In genomic region chr10:93897043-93897646, GRCm38 (mm10) we compare ENCODE assay signal across 8 mouse cellular contexts. TPM values are rescaled to one million over a fixed set of nuclear protein-coding genes. Genes with fewer than 3 reads are reported as not detected.
DNase-seq lines count a peak whose midpoint lies in the region; ATAC-seq and TF ChIP-seq lines count a peak whose summit lies in the region.

Gene Metap2, minus strand, starts transcription at chr10:93897093.

- no peak for DNase-seq in neural tube, embryonic 11.5 days (ENCODE audit: low spot score)
- DNase-seq in neural tube, embryonic 10.5 days (ENCODE audit: extremely low spot score, low spot score), result no peak
- DNase-seq in heart, postnatal 0 days (ENCODE audit: low spot score), result no peak
- DNase-seq in limb, embryonic 10.5 days (ENCODE audit: low spot score), result no peak
- no peak for DNase-seq in ovary, postnatal 14 days (ENCODE audit: low spot score)

- no peak for TF ChIP-seq CTCF in heart, postnatal 0 days (IDR thresholded peaks at IDR 0.05; ENCODE audit: low read depth)

- H3K27me3 ChIP-seq in neural tube, embryonic 11.5 days (ENCODE audit: control insufficient read depth, insufficient read depth, low read length), result no peaks in the 10 kb centered on the region
- H3K27me3 ChIP-seq in embryonic facial prominence, embryonic 15.5 days, result no peaks in the 10 kb centered on the region
- no peaks in the 10 kb centered on the region for H3K27me3 ChIP-seq in heart, postnatal 0 days (ENCODE audit: control insufficient read depth, insufficient read depth, low read length)
- H3K27me3 ChIP-seq in limb, embryonic 10.5 days (ENCODE audit: low read depth, poor library complexity, severe bottlenecking), result no peaks in the 10 kb centered on the region
- no peaks in the 10 kb centered on the region for H3K27me3 ChIP-seq in neural tube, embryonic 15.5 days (replicated peaks)

- H3K4me3 ChIP-seq in neural tube, embryonic 11.5 days (ENCODE audit: low read depth, low read length), result no peak within 1 kb of the TSS
- no peak within 1 kb of the TSS for H3K4me3 ChIP-seq in embryonic facial prominence, embryonic 15.5 days (replicated peaks)
- H3K4me3 ChIP-seq in heart, postnatal 0 days (ENCODE audit: low read depth, low read length), result no peak within 1 kb of the TSS
- H3K4me3 ChIP-seq in limb, embryonic 10.5 days, result no peak within 1 kb of the TSS
- H3K4me3 ChIP-seq in neural tube, embryonic 15.5 days (replicated peaks), result no peak within 1 kb of the TSS

- ATAC-seq in neural tube, embryonic 11.5 days (ENCODE audit: insufficient read depth, low FRiP score, low TSS enrichment), result no peak
- no peak for ATAC-seq in embryonic facial prominence, embryonic 15.5 days (ENCODE audit: insufficient number of reproducible peaks, low FRiP score, low TSS enrichment, low read depth)
- ATAC-seq in heart, postnatal 0 days (ENCODE audit: insufficient read depth, low read depth), result no peak
- no peak for ATAC-seq in neural tube, embryonic 15.5 days (ENCODE audit: low FRiP score)
- no peak for ATAC-seq in cerebellum, adult (ENCODE audit: insufficient number of reproducible peaks, low FRiP score, low TSS enrichment)

- no peaks in the 10 kb centered on the region for H3K36me3 ChIP-seq in neural tube, embryonic 11.5 days (ENCODE audit: control insufficient read depth, insufficient read depth, low read length)
- no peaks in the 10 kb centered on the region for H3K36me3 ChIP-seq in embryonic facial prominence, embryonic 15.5 days
- H3K36me3 ChIP-seq in heart, postnatal 0 days (replicated peaks; ENCODE audit: control insufficient read depth, insufficient read depth, low read length), result no peaks in the 10 kb centered on the region
- no peaks in the 10 kb centered on the region for H3K36me3 ChIP-seq in limb, embryonic 10.5 days
- no peaks in the 10 kb centered on the region for H3K36me3 ChIP-seq in neural tube, embryonic 15.5 days

- H3K4me2 ChIP-seq in neural tube, embryonic 11.5 days (ENCODE audit: low read depth), result no peak within 1 kb of the TSS
- H3K4me2 ChIP-seq in embryonic facial prominence, embryonic 15.5 days (replicated peaks), result no peak within 1 kb of the TSS
- no peak within 1 kb of the TSS for H3K4me2 ChIP-seq in heart, postnatal 0 days (ENCODE audit: low read depth, low read length)
- no peak within 1 kb of the TSS for H3K4me2 ChIP-seq in neural tube, embryonic 15.5 days

- no peaks in the 10 kb centered on the region for H3K9me3 ChIP-seq in neural tube, embryonic 11.5 days (ENCODE audit: control insufficient read depth, low read length)
- no peaks in the 10 kb centered on the region for H3K9me3 ChIP-seq in embryonic facial prominence, embryonic 15.5 days (replicated peaks)
- no peaks in the 10 kb centered on the region for H3K9me3 ChIP-seq in heart, postnatal 0 days (replicated peaks; ENCODE audit: control insufficient read depth, low read length)
- no peaks in the 10 kb centered on the region for H3K9me3 ChIP-seq in limb, embryonic 10.5 days (replicated peaks)
- no peaks in the 10 kb centered on the region for H3K9me3 ChIP-seq in neural tube, embryonic 15.5 days (replicated peaks)

- H3K4me1 ChIP-seq in neural tube, embryonic 11.5 days (ENCODE audit: control insufficient read depth, insufficient read depth, low read length), result no peaks in the 10 kb centered on the region
- no peaks in the 10 kb centered on the region for H3K4me1 ChIP-seq in embryonic facial prominence, embryonic 15.5 days
- no peaks in the 10 kb centered on the region for H3K4me1 ChIP-seq in heart, postnatal 0 days (ENCODE audit: control insufficient read depth, insufficient read depth)
- H3K4me1 ChIP-seq in limb, embryonic 10.5 days, result no peaks in the 10 kb centered on the region
- H3K4me1 ChIP-seq in neural tube, embryonic 15.5 days, result no peaks in the 10 kb centered on the region

- no peak within 1 kb of the TSS for H3K27ac ChIP-seq in neural tube, embryonic 11.5 days (ENCODE audit: low read depth, low read length)
- no peak within 1 kb of the TSS for H3K27ac ChIP-seq in embryonic facial prominence, embryonic 15.5 days (replicated peaks)
- no peak within 1 kb of the TSS for H3K27ac ChIP-seq in heart, postnatal 0 days (ENCODE audit: low read depth)
- no peak within 1 kb of the TSS for H3K27ac ChIP-seq in limb, embryonic 10.5 days
- no peak within 1 kb of the TSS for H3K27ac ChIP-seq in neural tube, embryonic 15.5 days (replicated peaks)

- WGBS in neural tube, embryonic 11.5 days, result 78% methylated on average over 7 of the region's 7 CpGs
- WGBS in embryonic facial prominence, embryonic 15.5 days, result 63% methylated on average over 7 of the region's 7 CpGs
- WGBS in heart, postnatal 0 days, result 54% methylated on average over 7 of the region's 7 CpGs
- 78% methylated on average over 7 of the region's 7 CpGs for WGBS in limb, embryonic 10.5 days
- WGBS in neural tube, embryonic 15.5 days, result 67% methylated on average over 7 of the region's 7 CpGs

- H3K9ac ChIP-seq in neural tube, embryonic 11.5 days (ENCODE audit: low read length), result no peak within 1 kb of the TSS
- no peak within 1 kb of the TSS for H3K9ac ChIP-seq in embryonic facial prominence, embryonic 15.5 days
- H3K9ac ChIP-seq in heart, postnatal 0 days (replicated peaks; ENCODE audit: low read depth, low read length), result no peak within 1 kb of the TSS
- no peak within 1 kb of the TSS for H3K9ac ChIP-seq in neural tube, embryonic 15.5 days (replicated peaks)

- no peak for TF ChIP-seq EP300 in heart, postnatal 0 days (IDR thresholded peaks at IDR 0.05; ENCODE audit: low read depth)

RNA-seq across cellular contexts. Expression of gene Metap2, which starts in this region (rescaled TPM):
- 244 and 253 TPM in 2 replicates for polyA plus RNA-seq in neural tube, embryonic 11.5 days (2014; fragmentation: Nextera tagmentation; extraction: Ambion mirVana)
- 174 and 185 TPM in 2 replicates for polyA plus RNA-seq in embryonic facial prominence, embryonic 15.5 days (2015; fragmentation: Nextera tagmentation; extraction: Ambion mirVana)
- total RNA-seq in heart, postnatal 0 days (2014; rRNA removed; ENCODE audit: low replicate concordance), result 22.0 and 37.9 TPM in 2 replicates
- polyA plus RNA-seq in heart, postnatal 0 days (2015; fragmentation: Nextera tagmentation; extraction: Ambion mirVana), result 141 and 151 TPM in 2 replicates
- 221 and 241 TPM in 2 replicates for polyA plus RNA-seq in limb, embryonic 10.5 days (2016; fragmentation: Nextera tagmentation; extraction: Ambion mirVana)
- 159 and 172 TPM in 2 replicates for polyA plus RNA-seq in neural tube, embryonic 15.5 days (2015; fragmentation: Nextera tagmentation; extraction: Ambion mirVana)
